Mouse (Mus musculus): Measurements from ENCODE around the gene Clec12b. TPM values are rescaled to one million over a fixed set of nuclear protein-coding genes. Genes with fewer than 3 reads are reported as not detected.

The Clec12b gene
- polyA plus RNA-seq, 1 experiment: not detected

DNA sequence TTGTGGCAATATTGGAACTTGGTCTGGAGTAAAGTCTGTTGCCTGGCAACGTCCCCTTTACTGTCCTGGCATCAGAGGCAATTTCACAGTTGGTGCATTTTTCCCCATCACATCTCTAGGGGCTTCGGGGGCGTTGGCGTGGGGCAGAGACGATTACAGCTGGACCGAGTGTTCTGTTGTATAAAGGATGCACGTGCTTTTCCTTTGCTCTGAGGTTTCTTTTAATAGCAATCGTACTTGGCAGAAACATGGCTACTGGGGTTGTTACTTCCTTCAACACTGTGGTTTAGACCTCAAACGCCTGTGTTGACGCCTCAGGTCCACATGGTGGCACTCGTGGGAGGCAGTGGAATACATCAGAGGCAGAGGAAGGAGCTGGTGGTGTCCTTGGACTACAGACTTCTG is 52.0 kb downstream of the Clec12b start:
- TF ChIP-seq CTCF (IDR thresholded peaks at IDR 0.05; ENCODE audit: borderline replicate concordance, control insufficient read depth, extremely low read depth, insufficient read depth, low read length, poor library complexity) (peak; percentile 77; the same call in 1 of the 2 replicates), POLR2A (IDR thresholded peaks at IDR 0.05; ENCODE audit: control insufficient read depth, extremely low read depth, insufficient read depth, low read length, poor library complexity) (no peak)
- Histone ChIP-seq H3K27me3 (ENCODE audit: control insufficient read depth, insufficient read depth, low read length) (no peaks in the 10 kb centered on the region), H3K27ac (ENCODE audit: control insufficient read depth, insufficient read depth, low read length) (no peak overlapping the region), H3K4me3 (ENCODE audit: control insufficient read depth, insufficient read depth, low read length) (peak overlapping the region; percentile 16; the same call in 1 of the 2 replicates), H3K4me1 (replicated peaks; ENCODE audit: control insufficient read depth, insufficient read depth, low read length) (peaks cover 5% of the 10 kb centered on the region), H3K36me3 (ENCODE audit: control insufficient read depth, insufficient read depth, low read length) (no peaks in the 10 kb centered on the region)
- 3% methylated on average over 11 of the region's 11 CpGs for WGBS
- peak; percentile 80 for DNase-seq

DNA sequence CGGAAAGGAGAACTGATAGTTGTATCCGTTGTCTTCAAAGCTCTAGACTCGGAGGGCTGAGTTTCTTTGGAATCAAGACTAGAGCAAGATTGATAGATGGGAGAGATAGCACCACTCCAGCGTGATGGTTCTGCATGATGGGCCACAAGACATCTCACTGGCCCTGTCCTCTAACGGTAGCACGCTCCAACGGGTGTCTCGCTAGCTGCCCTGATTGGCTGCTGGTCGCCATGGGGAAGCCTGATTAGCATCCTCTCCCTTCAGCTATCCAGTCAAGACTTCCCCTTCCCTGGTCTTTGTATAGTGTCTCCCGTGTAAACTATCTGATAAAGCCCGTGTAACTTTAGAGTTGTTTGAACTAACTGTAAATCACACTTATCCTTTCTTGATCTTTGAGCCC is 54.1 kb downstream of the Clec12b start, which contains the start of gene 4922502D21Rik:
4922502D21Rik (minus strand) TSS at position 187 of the 400 bp plus-strand sequence.
- H3K4me1 ChIP-seq (replicated peaks; ENCODE audit: control insufficient read depth, insufficient read depth, low read length): peaks cover 5% of the 10 kb centered on the region
- no peaks in the 10 kb centered on the region for H3K27me3 ChIP-seq (ENCODE audit: control insufficient read depth, insufficient read depth, low read length)
- DNase-seq: no peak
- TF ChIP-seq POLR2A (IDR thresholded peaks at IDR 0.05; ENCODE audit: control insufficient read depth, extremely low read depth, insufficient read depth, low read length, poor library complexity) (no peak), CTCF (IDR thresholded peaks at IDR 0.05; ENCODE audit: borderline replicate concordance, control insufficient read depth, extremely low read depth, insufficient read depth, low read length, poor library complexity) (no peak)
- 79% methylated on average over 11 of the region's 11 CpGs for WGBS
- H3K36me3 ChIP-seq (ENCODE audit: control insufficient read depth, insufficient read depth, low read length): no peaks in the 10 kb centered on the region
- no peak within 1 kb of the TSS for H3K4me3 ChIP-seq (ENCODE audit: control insufficient read depth, insufficient read depth, low read length)
- H3K27ac ChIP-seq (ENCODE audit: control insufficient read depth, insufficient read depth, low read length): no peak within 1 kb of the TSS

DNA sequence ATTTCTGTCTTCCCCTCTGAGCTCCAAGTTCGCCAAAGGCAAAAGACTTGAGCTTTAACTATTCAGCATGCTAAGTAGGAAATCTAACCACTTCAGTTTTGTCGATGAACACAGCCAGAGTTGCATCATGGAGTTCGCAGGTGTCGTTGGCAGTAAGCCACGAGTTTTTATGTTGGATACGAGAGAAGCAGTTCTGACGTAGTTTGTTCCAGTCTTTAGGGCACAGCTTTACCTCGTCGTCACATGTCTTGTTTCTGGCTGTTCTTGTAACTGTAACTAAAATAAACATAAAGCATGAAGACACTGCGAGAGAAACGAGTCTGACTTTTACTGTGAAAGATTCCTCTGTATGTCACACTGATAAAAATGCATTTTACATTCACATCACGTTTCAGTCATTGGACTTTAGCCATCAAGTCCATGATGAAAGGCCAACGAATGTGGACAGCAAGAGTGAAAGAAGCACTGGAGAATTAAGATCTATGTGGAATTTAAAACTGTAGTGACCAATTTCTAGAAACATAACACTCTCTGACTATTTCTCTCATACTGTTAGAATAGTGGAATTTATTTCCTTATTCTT is 59.0 kb downstream of the Clec12b start:
- Histone ChIP-seq H3K36me3 (ENCODE audit: control insufficient read depth, insufficient read depth, low read length) (no peaks in the 10 kb centered on the region), H3K27me3 (ENCODE audit: control insufficient read depth, insufficient read depth, low read length) (no peaks in the 10 kb centered on the region), H3K27ac (ENCODE audit: control insufficient read depth, insufficient read depth, low read length) (no peak overlapping the region), H3K4me1 (replicated peaks; ENCODE audit: control insufficient read depth, insufficient read depth, low read length) (no peaks in the 10 kb centered on the region), H3K4me3 (ENCODE audit: control insufficient read depth, insufficient read depth, low read length) (no peak overlapping the region)
- 24% methylated on average over 13 of the region's 13 CpGs for WGBS
- no peak for TF ChIP-seq POLR2A (IDR thresholded peaks at IDR 0.05; ENCODE audit: control insufficient read depth, extremely low read depth, insufficient read depth, low read length, poor library complexity)
- no peak for TF ChIP-seq CTCF (IDR thresholded peaks at IDR 0.05; ENCODE audit: borderline replicate concordance, control insufficient read depth, extremely low read depth, insufficient read depth, low read length, poor library complexity)
- no peak for DNase-seq

DNA sequence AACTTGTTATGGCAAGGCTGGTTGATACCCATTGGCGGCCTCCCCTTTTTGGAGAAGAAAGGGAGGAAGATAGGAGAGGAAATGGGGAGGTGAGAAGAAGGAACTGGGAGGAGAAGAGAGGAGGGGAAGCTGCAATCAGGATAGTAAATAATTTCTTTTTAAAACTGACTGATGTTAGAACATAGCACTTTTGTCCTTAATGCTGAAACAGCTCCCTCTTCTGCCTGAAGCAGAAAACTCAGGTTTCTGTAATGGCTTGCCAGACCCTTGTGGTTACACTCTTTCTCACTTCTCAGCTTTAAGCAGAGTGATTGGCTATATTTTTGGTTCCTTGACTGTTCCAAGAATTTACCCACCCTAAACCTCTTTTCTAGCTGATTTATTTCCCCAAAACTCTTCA is 59.7 kb downstream of the Clec12b start:
- TF ChIP-seq POLR2A (IDR thresholded peaks at IDR 0.05; ENCODE audit: control insufficient read depth, extremely low read depth, insufficient read depth, low read length, poor library complexity): no peak
- no peak for TF ChIP-seq CTCF (IDR thresholded peaks at IDR 0.05; ENCODE audit: borderline replicate concordance, control insufficient read depth, extremely low read depth, insufficient read depth, low read length, poor library complexity)
- DNase-seq: peak; percentile 35
- H3K27me3 ChIP-seq (ENCODE audit: control insufficient read depth, insufficient read depth, low read length): no peaks in the 10 kb centered on the region
- WGBS: 59% methylated on average over 1 of the region's 1 CpGs
- H3K4me3 ChIP-seq (ENCODE audit: control insufficient read depth, insufficient read depth, low read length): no peak overlapping the region
- no peaks in the 10 kb centered on the region for H3K4me1 ChIP-seq (replicated peaks; ENCODE audit: control insufficient read depth, insufficient read depth, low read length)
- H3K36me3 ChIP-seq (ENCODE audit: control insufficient read depth, insufficient read depth, low read length): no peaks in the 10 kb centered on the region
- no peak overlapping the region for H3K27ac ChIP-seq (ENCODE audit: control insufficient read depth, insufficient read depth, low read length)

Other genes with a start within 250 kb of the Clec12b start
- 43.1 and 91.5 TPM in 2 replicates for gene Clec2d, start 205.3 kb downstream of the Clec12b start, polyA plus RNA-seq (2012; rRNA removed)
- 18.0 and 22.0 TPM in 2 replicates for gene Cd69, start 110.4 kb downstream of the Clec12b start, polyA plus RNA-seq (2012; rRNA removed)
- 0.10 and 0.15 TPM in 2 replicates for gene 4922502D21Rik, start 54.1 kb downstream of the Clec12b start, polyA plus RNA-seq (2012; rRNA removed)
- 2.8 and 3.6 TPM in 2 replicates for gene Clec12a, start 43.2 kb downstream of the Clec12b start, polyA plus RNA-seq (2012; rRNA removed)
- gene Clec1b, start 11.4 kb upstream of the Clec12b start, polyA plus RNA-seq (2012; rRNA removed): 1.3 and 1.4 TPM in 2 replicates
- gene Clec9a, start 23.0 kb upstream of the Clec12b start, polyA plus RNA-seq (2012; rRNA removed): 2.3 and 4.6 TPM in 2 replicates
- gene Clec1a, start 66.1 kb upstream of the Clec12b start, polyA plus RNA-seq (2012; rRNA removed): 0.33 and 0.65 TPM in 2 replicates
- 0.13 and 0.19 TPM in 2 replicates for gene Olr1, start 121.3 kb upstream of the Clec12b start, polyA plus RNA-seq (2012; rRNA removed)
- gene Tmem52b, start 126.7 kb upstream of the Clec12b start, polyA plus RNA-seq (2012; rRNA removed): 0.18 TPM in 1 of 2 replicates, not detected in the other
- 24.6 and 29.8 TPM in 2 replicates for gene Gabarapl1, start 147.3 kb upstream of the Clec12b start, polyA plus RNA-seq (2012; rRNA removed)
- gene Klre1, start 192.0 kb upstream of the Clec12b start, polyA plus RNA-seq (2012; rRNA removed): 0.23 and 0.44 TPM in 2 replicates
- 0.60 and 1.1 TPM in 2 replicates for gene Klrd1, start 205.9 kb upstream of the Clec12b start, polyA plus RNA-seq (2012; rRNA removed)
- 0.55 and 1.1 TPM in 2 replicates for gene Klrk1, start 238.0 kb upstream of the Clec12b start, polyA plus RNA-seq (2012; rRNA removed)